Mouse (Mus musculus): Measurements from ENCODE around the gene Galnt7. TPM values are rescaled to one million over a fixed set of nuclear protein-coding genes. Genes with fewer than 3 reads are reported as not detected.
A peak's percentile ranks its signal among the peaks of the same experiment; 100 is the strongest.

Gene Galnt7
- polyA plus RNA-seq, 1 experiment = 8.9 TPM

DNA sequence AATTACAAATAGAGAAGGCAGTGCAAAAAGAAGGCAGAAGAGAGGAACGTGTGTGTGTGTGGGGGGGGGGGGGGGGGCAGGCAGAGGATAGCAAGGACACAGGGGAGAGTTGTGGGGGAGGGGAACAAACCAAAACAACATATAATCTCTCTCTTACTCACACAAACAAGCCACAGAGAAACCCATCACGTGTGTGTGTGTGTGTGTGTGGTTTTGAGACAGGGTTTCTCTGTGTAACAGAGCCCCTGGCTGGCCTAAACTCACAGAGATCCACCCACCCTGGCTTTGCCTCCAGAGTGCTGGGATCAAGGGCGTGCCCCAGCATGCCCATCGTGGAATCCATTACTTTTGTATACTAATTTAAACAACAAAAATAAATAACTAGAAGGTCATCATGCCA is 66.2 kb downstream of the Galnt7 start:
- DNase-seq (ENCODE audit: extremely low spot score in 1 of 2, low spot score in 1 of 2) = no peak

DNA sequence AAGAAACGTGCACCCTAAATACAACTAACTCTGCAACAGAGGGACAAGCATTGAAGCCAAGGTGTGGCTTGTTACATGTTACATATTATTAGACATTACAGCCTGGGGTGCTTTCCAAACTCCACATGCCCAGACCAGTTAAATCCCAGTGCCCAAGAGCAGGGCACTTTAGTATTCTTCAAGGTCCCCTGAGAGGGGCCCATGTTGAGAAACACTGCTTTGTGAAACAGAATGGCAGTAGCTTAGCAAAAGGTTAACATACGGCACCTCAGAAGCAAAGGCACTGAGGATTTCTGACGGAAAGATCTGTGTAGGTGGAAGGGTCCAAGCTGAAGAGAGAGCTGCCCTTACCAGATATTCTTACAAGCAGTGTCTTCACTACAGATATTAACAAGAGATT is 67.0 kb downstream of the Galnt7 start:
- no peak for DNase-seq (ENCODE audit: extremely low spot score in 1 of 2, low spot score in 1 of 2)

DNA sequence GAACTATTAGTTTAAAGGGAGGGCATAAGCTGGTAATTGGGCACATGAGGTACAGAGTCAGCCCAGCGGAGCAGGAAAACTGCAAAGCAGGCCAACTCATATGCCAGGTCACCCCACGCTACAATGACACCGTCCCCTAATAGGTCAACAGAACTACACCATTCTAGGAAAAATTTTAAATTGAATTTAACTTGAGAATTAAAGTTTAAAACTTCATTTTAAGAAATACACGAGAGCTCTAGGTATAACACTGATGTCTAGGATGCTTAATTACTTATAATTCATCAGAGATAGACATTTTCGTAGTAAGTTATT is 67.7 kb downstream of the Galnt7 start:
- no peak for DNase-seq (ENCODE audit: extremely low spot score in 1 of 2, low spot score in 1 of 2)

DNA sequence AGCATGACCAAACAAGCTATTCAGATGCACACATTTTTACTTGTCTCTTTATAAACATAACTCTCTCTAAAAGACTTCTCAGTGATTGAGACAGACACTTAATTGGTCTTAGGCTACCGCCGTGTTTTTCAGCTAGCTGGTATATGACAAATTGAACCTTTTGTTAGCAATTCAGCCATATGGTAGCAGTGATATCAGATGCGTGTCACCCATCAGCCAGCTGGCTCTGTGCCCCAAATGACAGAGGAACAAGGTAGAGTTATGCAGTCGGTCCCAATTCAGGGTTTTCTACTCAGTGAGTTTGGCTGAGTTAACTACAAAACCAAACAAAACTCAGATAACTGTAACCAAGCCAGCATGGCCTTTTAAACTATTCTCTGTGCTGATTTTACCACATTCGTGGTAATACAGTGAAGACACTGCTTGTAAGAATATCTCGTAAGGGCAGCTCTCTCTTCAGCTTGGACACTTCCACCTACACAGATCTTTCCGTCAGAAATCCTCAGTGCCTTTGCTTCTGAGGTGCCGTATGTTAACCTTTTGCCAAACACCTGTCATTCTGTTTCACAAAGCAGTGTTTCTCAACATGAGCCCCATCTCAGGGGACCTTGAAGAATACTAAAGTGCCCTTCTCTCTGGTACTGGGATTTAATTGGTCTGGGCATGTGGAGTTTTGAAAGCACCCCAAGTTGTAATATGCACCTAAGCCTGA is 68.3 kb downstream of the Galnt7 start:
- peak in 1 of 2 experiments; percentile 47 for DNase-seq (ENCODE audit: extremely low spot score in 1 of 2, low spot score in 1 of 2)

DNA sequence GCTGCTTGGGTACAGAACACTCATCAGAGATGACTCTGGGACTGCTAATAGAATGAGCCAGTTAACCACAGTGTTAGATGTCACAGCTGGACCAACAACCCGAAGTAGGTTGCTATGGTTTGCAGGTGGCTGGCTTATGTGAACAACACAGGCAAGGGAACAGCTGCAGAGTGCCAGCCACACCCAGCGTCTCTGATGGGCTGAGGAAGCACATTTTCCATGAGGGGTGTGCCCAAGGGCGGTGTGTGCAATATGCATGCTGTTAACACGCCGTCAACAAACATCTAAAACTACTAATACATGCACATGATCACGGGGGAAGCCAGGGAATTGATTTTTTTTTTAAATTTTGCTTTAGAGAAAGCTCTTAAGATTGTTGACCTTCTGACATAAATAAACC is 73.0 kb downstream of the Galnt7 start:
- no peak for DNase-seq (ENCODE audit: extremely low spot score in 1 of 2, low spot score in 1 of 2)

DNA sequence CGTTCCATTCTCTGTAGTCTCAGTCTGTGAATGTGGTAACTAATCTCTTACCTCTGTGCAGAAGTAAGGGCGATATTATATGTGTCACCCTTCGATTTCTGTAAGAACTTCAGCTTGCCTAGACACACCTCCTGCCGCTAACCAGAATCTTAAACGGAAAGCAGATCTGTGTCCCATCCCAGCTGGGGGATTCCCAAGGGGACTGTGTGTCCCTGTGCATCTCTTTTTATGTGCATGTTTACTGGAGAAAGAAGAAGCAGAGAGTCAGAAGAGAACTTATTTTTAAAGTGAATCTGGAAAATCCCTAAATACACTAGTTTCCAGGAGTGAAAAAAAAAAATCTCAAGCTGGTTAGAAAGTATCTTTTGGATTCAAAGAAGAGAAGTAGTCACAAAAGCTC is 75.5 kb downstream of the Galnt7 start:
- DNase-seq (ENCODE audit: extremely low spot score in 1 of 2, low spot score in 1 of 2) = no peak

DNA sequence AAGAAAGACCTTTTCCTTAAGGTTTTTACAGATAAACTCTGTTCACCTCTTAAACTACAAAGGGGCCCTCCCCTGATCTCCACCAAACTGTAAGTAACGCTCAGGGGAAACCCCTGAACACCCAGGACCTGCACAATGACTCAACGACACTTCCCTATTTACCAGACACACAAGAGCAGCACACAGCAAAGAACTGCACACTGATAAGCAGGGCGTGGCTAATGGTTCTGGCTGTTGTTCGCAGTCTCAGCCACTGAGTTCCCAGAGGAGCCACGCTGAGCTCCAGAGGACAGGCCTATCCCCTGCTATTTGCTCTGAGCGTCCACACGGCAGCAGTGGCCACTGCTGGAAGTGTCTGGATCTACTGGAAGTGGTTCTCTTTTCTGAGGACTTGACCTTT is 76.6 kb downstream of the Galnt7 start:
- DNase-seq (ENCODE audit: extremely low spot score in 1 of 2, low spot score in 1 of 2) = no peak

DNA sequence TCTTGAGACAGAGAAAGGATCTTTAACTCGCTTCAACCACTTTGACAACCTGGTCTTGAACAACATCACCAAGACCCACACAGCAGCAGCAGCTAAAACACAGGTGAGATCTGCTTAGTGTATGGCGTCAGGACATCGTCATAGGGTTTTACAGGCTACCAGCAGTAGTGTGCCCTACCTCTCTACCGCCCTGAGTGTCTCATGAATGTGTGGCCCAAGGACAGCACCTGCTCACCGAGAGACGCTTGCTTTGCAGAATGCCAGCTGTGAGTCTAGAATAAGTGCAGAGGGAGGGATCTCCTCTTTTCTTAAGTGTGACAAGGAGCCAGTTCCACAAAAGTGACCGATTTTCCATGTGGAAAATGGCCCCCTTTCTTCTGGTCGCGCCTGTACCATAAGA is 77.5 kb downstream of the Galnt7 start:
- no peak for DNase-seq (ENCODE audit: extremely low spot score in 1 of 2, low spot score in 1 of 2)

DNA sequence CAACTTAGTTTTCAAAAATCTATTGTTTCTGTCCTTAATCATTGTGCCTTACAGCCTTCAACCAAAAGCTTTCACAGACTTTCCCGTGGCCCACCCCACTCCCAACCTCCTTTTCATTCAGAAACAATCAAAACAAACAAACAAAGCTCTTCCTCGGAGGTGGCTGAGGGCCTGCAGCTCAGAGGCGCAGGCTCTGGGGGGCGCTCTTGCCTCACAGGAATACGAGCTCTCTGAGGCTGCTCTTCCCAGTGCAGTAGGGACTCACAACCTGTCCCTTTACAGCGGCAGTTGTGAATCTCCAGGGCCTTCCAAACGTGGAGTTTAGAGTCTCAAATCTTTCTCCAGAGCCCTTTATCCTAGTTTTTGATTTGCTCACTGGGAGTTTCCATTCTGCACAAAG is 78.4 kb downstream of the Galnt7 start:
- DNase-seq (ENCODE audit: extremely low spot score in 1 of 2, low spot score in 1 of 2) = peak in 1 of 2 experiments; percentile 85

DNA sequence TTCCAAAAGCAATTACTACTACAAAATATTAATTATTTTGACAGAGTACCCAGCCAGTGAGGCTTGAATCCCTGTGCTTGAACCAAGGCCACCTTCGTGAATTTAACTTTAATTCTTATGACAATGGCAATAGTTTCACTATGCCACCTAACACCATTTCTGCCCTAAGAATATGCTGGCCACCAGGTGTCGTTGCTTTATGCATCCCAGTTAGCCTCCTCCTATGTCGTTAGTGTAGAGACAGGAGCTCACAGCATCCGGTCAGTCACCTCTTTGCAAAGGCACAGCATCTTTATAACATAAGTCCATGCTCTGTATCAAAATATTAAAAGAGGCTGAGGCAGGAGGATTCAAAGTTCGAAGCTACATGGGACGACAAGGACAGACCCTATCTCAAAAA is 79.0 kb downstream of the Galnt7 start:
- DNase-seq (ENCODE audit: extremely low spot score in 1 of 2, low spot score in 1 of 2) = no peak

DNA sequence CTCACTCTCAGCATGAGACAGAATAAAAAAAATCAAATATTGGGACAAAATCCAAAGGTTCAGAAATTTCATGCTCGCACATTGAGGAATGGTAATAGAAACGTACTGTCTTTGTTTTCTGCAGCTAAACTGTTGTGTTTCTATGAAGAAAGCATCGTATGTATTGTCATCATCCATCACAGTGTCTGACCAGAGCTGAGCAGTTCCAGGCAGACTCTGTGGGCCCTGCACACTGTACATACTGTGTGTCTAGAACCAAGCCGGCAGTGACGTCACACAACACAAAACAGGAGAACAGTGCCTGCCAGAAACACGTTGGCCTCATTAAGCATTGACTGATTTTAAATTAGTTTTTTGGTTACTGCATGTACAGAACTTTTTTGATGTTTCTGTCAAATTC is 82.9 kb downstream of the Galnt7 start:
- DNase-seq (ENCODE audit: extremely low spot score in 1 of 2, low spot score in 1 of 2) = no peak

DNA sequence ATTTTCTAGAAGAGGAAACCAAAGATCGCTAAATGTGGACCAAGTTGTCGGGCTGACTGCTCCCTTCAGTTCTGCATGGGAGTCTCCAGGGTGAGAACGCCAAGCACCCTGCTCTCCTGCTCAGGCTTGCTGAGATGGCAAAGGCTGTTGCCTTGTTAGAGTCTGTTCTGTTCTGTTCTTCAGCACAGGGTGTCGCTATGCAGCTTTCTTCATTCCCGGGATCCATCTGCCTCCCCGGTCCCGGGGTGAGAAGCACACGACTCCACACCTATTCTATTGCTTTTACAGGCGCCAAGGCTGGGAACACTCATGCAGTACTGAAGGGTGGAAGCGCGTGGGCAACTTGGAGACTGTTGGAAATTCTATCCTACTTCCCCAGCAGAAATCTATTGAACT is 83.4 kb downstream of the Galnt7 start:
- peak in 1 of 2 experiments; percentile 67 for DNase-seq (ENCODE audit: extremely low spot score in 1 of 2, low spot score in 1 of 2)

DNA sequence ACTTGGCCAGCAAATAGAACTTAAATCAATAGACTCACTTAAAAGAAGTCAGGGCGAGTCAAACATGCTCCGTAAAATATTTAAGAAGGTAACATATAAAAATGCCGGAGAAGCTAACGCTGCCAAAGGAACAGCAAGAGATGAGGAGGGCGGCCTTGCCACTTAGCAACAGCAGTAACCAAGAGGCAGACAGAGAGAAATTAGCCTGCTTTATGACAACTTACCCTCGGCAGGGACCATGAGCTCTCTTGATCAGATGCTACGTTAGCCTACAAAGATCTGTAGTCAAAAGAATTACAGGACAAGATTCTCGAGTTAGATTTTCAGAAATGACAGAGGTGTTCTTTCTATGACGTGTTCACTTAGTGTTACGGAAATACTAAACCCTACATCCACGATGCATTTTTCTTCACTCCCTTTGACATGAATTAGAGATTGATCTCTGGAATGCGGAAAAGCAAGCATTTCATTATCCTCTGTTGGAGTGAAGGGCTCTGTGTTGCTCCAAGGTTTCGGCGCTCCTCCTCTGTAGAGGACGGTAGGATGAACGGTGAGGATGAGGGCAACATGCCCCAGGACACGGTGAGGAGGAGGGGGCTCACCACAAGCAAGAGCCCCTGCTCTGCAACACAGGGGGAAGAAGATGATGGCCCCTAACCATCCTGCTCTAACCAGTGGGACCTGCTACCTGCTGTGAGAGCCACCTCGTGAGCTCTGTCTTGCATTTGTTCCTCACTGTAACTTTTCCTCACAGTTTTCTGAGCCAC is 84.0 kb downstream of the Galnt7 start:
- DNase-seq (ENCODE audit: extremely low spot score in 1 of 2, low spot score in 1 of 2) = no peak

DNA sequence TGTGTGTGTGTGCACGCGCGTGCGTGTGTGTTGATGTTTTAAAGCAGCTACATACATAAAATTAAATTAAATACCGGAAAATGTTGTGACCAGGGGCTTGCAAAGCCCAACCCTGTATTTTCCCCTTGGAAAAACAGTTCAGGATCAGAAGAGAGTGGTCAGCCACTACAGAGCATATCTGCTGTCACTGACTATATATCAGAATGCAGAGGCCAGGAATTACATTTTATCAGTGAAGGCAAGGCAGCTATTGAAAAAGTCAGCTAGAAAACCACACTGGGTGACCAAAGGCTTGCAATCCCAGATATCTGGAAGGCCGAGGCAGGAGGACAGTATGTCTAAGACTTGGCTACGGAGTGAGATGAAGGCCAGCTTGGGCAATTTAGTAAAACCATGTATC is 84.8 kb downstream of the Galnt7 start:
- DNase-seq (ENCODE audit: extremely low spot score in 1 of 2, low spot score in 1 of 2) = no peak

DNA sequence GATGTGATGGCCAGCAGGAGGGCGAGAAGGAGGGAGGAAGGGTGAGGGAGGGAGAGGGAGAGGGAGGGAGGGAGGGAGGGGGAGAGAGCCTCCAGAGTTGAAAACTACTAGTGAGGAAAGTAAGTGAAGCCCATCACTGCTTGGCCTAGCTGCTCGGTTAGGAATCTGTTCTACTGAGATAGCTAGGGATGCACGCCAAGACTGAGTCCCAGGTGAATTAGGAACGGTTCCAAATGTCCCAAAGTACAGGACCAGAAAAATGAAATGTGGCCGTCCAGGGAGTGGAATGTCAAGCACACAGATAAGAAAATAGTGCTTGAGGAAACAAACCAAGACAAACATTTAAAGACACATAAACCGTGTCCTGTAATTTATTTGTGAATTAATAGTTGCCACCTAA is 87.8 kb downstream of the Galnt7 start:
- no peak for DNase-seq (ENCODE audit: extremely low spot score in 1 of 2, low spot score in 1 of 2)

DNA sequence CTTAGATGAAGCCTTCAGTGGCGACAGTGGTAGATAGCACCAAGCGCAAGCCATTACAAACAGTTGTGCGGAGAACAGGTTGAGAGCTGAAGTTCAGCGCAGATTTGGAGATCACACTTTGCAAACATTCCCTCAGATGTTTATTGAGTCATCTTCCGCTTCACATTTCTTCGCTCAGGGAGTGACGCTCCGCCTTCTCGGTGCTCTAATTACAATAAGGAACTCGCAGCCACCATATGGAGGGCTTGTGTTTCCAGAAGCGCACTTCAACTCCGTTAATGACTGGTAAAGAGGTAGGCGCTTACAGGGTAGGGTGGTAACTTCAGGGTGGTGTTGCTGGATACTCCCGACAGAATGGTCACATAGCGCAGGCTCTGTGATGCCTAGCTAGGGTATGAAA is 89.1 kb downstream of the Galnt7 start:
- peak; percentile 26 to 67 for DNase-seq (ENCODE audit: extremely low spot score in 1 of 2, low spot score in 1 of 2)

DNA sequence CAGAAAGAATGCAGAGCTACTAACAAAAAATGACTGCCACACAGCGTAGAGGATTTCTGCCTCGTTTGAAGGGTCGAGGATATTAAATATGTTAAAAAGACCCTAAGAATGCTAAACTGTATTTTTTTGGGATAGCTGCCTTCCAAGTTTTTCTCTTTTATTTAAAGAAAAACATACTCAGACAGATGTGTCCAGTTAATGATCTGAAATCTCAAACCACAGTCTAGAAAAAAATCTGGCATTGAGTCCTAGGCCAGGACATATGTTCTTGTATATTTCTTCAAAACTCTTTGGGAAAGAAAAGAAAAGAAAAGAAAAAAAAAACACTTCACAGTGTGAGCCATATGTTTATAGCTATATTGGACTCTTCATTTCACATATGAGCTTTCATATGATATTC is 90.1 kb downstream of the Galnt7 start:
- no peak for DNase-seq (ENCODE audit: extremely low spot score in 1 of 2, low spot score in 1 of 2)

DNA sequence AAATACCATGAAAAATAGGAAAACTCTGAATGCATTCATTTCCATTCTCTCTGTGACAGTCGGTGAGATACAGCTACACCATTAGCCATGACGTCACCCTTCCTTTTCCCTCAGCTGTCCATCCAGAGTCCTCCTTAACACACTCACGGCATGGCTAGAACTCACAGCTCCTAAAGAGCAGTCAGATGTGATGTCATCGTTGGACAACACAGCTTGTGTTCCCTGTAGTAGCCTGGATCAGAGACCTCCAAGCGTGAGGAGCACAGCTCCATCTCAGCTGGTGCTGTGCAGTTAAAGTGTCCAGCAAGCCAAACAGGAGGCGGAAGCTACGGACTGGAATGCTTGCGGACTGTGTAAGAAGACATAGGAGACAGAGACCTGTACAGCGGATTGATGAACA is 91.9 kb downstream of the Galnt7 start:
- no peak for DNase-seq (ENCODE audit: extremely low spot score in 1 of 2, low spot score in 1 of 2)

DNA sequence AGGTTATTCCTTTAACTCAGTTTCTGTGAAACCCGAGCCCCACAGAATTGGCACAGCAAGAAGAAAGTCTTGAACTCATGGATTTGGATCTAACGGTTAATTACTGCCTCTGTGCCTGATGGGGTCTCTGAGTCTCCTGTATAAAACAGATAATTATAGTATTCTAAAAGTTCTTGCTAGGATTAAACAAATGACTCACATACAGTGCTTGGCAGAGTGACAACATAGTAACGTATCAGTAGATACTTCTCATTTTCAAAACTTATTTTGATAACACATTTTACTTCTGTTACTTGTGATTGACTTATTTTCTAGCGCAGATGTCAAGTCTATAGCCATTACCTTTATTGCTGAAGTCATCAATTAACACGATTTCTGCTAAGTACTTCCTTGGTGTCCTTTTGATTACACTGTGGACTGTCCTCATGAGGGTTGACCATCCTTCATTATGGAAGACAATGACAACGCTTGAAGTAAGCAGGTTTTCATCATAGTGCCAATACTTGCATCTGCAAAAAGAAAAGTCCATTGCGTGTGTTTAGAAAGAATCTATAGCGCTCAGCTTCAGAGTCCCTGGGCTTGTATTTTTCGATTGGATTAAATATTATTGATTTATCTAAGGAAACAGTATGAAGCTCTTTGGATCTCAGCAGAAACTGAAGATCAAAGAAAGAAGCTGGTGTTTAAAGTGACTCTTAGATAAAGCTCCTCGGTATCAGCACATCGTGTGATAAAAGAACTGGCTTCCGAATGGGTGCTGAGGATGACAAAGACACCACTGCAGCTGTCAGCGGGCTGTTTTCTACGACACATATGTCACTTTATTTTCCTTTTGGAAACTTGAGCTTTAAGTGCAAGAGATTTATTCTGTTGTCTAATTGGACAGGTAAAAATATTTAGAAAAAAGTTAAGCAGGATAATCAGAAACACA is 100.5 kb downstream of the Galnt7 start:
- no peak for DNase-seq (ENCODE audit: extremely low spot score in 1 of 2, low spot score in 1 of 2)

DNA sequence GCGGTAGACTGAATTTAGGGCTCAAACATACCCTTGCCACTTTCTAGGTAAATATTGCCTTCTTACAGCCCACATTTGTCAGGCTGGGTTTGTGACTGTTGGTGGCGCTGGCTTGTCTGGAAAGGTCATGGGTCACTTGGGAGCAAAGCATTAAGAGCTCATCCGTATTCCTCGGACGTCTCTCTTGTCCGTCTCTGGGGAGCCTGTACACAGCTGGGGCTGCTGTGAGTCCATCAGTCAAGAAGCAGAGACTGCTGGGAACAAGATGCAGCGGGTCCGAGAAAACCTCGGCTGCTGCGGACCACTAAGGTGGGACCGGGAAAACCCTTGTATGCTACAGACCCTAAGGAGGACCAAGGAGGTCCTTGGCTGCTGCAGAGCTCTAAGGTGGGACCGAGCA is 105.3 kb downstream of the Galnt7 start:
- no peak for DNase-seq (ENCODE audit: extremely low spot score in 1 of 2, low spot score in 1 of 2)

DNA sequence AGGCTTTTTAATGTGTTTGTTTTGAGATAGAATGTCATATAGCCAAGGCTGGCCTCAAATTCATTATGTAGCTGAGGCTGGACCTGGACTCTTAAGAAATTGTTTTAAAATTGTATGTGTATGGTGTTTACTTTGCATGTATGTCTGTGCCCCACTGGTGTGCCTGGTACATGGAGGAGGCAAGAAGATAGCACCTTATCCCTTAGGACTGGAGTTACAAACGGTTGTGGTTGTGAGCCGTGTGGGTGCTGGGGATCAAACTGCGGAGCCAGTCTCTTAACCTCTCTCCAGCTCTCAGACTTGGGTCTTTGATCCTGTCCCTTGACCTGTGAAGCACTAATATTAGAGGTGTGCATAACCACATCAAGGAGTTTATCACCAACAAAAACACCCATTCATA is 106.0 kb downstream of the Galnt7 start:
- no peak for DNase-seq (ENCODE audit: extremely low spot score in 1 of 2, low spot score in 1 of 2)
